Mouse (Mus musculus) thymus, adult 2 months (tissue): ENCODE measurements around the gene Stum. TPM values are rescaled to one million over a fixed set of nuclear protein-coding genes. Genes with fewer than 3 reads are reported as not detected.

Experiments used
- DNase-seq: peaks from one replicate; pipeline ENCODE4 v3.0.0; 2021
- H3K27ac ChIP-seq: fragments of 200-500 bp; 2 replicates; pipeline ENCODE4 v1.5.1; 2012; ENCODE audit warnings: low read length, control low read depth; ENCODE audit not compliant: control insufficient read depth, insufficient read depth
- H3K27me3 ChIP-seq: fragments of 200-500 bp; 2 replicates; pipeline ENCODE4 v1.6.1; 2012; ENCODE audit warnings: mild to moderate bottlenecking, low read length, moderate library complexity, mixed read lengths; ENCODE audit not compliant: control insufficient read depth, insufficient read depth
- H3K36me3 ChIP-seq: fragments of 200-500 bp; 2 replicates; pipeline ENCODE4 v1.6.1; 2012; ENCODE audit warnings: mild to moderate bottlenecking, low read length, moderate library complexity; ENCODE audit not compliant: control insufficient read depth, insufficient read depth
- H3K4me1 ChIP-seq: fragments of 200-500 bp; replicated peaks from 2 replicates; pipeline ENCODE4 v1.6.1; 2012; ENCODE audit warnings: low read length; ENCODE audit not compliant: control insufficient read depth, insufficient read depth
- H3K4me3 ChIP-seq: fragments of 200-500 bp; 2 replicates; pipeline ENCODE4 v1.5.1; 2012; ENCODE audit warnings: mild to moderate bottlenecking, low read length, control low read depth, moderate library complexity; ENCODE audit not compliant: control insufficient read depth, insufficient read depth
- CTCF ChIP-seq: fragments of 200-500 bp; IDR thresholded peaks from 2 replicates; pipeline ENCODE4 v1.5.1; 2012; ENCODE audit warnings: mild to moderate bottlenecking, control low read depth, low read length, moderate library complexity, borderline replicate concordance; ENCODE audit not compliant: control insufficient read depth, poor library complexity, insufficient read depth; ENCODE audit errors: extremely low read depth
- POLR2A ChIP-seq: fragments of 200-500 bp; IDR thresholded peaks from 2 replicates; pipeline ENCODE4 v1.6.1; 2012; ENCODE audit warnings: mild to moderate bottlenecking, low read length, control low read depth, moderate library complexity; ENCODE audit not compliant: control insufficient read depth, poor library complexity, insufficient read depth; ENCODE audit errors: extremely low read depth
- WGBS: fragments of 180-500 bp; shearing (Covaris S2); methylation state at CpG from one replicate; pipeline ENCODE4 v1.1.7; 2018; 5-methylcytosine and 5-hydroxymethylcytosine counted together
- polyA plus RNA-seq: library from polyadenylated mRNA; depleted of rRNA; stranded (reverse); fragments of >200 nt; gene quantifications from 2 replicates; pipeline ENCODE4 v1.2.3, GENCODE M21; 2012

Gene Stum
- polyA plus RNA-seq, 1 experiment: 1.3 TPM

DNA sequence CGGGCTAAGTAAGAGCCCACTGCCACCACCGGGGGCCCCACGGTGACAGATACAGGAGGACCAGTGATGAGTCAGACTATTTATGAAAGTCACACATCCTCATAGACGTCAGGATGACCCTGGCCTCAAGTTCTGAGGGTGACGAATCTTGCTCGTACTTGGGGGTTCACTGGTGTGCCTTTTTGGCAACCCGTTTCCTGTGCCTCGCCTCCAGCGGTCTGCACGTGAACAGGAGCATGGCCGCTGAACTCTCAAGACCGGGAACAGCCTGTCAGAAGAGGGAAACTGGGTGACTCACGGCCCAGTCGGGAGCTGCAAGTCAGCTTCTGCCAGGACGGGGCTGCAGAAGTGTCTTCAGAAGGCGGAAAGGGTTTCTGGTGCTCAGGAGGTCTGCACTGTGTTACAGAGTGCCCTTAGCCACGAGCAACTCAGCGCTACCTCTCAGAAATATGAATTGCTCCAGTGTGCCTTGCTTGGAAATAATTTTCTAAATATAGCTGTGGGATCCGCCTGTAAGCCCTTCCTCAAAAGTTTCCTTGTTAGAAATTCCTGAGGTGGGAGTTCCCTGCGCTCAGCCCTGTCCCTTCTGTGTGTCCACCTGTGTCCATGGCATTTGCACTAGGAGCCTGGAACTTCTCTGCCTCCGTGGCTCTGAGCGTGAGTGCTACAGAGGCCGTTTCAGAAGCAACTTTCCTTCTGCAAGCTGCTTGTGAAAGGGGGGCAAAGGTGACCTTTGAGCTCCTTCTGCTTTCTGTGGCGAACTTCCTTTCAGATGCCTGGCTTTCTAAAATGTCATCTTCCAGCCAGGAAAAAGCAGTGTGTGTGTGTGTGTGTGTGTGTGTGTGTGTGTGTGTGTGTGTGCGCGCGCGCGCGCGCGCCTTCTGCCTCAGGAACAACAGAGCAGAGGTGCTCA lies 79.4 kb downstream of the Stum start:
- Histone ChIP-seq H3K27ac (peak overlapping the region; percentile 50), H3K36me3 (no peaks in the 10 kb centered on the region), H3K4me3 (peak overlapping the region; percentile 3; the same call in 1 of the 2 replicates), H3K4me1 (peaks cover 68% of the 10 kb centered on the region), H3K27me3 (no peaks in the 10 kb centered on the region)
- 18% methylated on average over 32 of the region's 32 CpGs for WGBS
- DNase-seq: peak; percentile 53
- no peak for TF ChIP-seq POLR2A
- peak; percentile 46; the same call in 1 of the 2 replicates for TF ChIP-seq CTCF

DNA sequence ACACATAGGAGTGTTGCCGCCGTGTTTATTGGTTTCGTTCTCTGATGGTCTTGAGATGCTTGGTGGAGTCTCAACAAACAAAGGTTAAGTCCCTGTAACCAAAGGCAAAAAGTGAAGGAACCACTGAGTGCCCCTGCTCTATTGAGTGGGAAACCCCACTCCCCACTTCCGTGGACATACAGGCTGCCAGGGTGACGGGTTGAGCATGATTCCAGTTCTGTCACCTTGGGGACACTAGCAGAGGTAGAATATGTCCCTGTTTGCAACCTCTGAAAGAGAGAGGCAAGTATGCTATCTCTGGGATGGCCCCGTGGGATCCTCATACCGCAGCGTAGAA lies 80.0 kb downstream of the Stum start:
- no peak for TF ChIP-seq POLR2A
- no peak for TF ChIP-seq CTCF
- peak overlapping the region; percentile 3; the same call in 1 of the 2 replicates for H3K4me3 ChIP-seq

DNA sequence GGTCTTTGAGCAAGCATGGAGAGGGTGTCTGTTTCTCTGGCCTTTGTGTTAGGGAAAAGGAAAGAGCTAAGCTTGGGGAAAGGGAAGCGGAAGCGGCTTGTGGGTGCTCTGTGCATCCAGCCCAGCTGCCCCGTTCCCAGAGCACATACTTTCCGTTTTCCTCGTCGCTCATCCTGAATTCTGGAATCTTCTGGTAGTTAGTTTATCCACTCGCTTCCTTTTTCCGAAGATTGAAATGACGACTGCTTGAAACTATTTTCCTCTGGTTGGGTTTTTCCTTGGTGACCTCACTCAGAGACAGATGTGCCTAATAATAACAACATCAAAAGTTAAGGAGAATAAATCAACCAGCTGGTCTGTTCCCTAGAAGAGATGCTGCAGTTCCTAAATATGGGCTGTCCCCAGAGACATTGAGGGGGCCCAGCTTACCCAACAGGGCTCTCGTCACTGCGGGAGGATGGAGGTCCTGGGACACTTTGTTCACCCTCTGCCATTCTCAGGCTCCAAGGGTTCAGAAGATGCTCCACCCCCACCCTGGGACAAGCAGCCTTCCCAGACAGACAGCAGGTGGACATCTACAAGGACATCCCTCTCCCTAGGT lies 80.7 kb downstream of the Stum start:
- 90% methylated on average over 11 of the region's 11 CpGs for WGBS
- Histone ChIP-seq H3K27ac (peak overlapping the region; percentile 50; the same call in 1 of the 2 replicates), H3K4me3 (no peak overlapping the region), H3K36me3 (no peaks in the 10 kb centered on the region), H3K27me3 (no peaks in the 10 kb centered on the region), H3K4me1 (peaks cover 65% of the 10 kb centered on the region)
- TF ChIP-seq CTCF (no peak), POLR2A (no peak)
- no peak for DNase-seq

More for the DNA sequence above, 80.0 kb downstream of the Stum start:
- Histone ChIP-seq H3K27me3 (no peaks in the 10 kb centered on the region), H3K4me1 (peaks cover 65% of the 10 kb centered on the region), H3K27ac (peak overlapping the region; percentile 50), H3K36me3 (no peaks in the 10 kb centered on the region)
- WGBS: 39% methylated on average over 8 of the region's 8 CpGs
- DNase-seq: peak; percentile 50

DNA sequence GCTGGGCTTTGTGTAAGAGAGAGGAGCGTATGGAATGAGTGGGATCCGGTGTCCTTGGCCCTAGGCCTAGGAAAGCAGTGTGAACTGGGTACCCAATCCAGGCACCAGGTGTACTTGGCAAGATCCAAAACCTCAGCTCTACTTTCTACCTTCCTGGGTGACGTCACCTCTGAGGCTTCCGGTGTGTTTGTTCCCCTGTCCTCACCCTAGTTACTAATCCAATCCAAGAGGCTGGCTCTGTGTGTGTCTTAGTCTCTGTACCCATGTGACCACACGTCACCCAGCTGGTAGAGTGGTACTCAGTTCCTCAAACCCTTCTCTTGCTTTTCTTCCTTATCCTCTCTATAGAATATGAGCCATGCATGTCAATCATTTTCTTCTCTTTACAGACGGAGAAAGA lies 81.6 kb downstream of the Stum start:
- H3K4me1 ChIP-seq: peaks cover 65% of the 10 kb centered on the region
- peak; percentile 51 for DNase-seq
- H3K27ac ChIP-seq: peak overlapping the region; percentile 29; the same call in 1 of the 2 replicates
- 56% methylated on average over 6 of the region's 6 CpGs for WGBS
- no peaks in the 10 kb centered on the region for H3K36me3 ChIP-seq
- H3K4me3 ChIP-seq: no peak overlapping the region
- TF ChIP-seq CTCF (no peak), POLR2A (no peak)
- H3K27me3 ChIP-seq: no peaks in the 10 kb centered on the region

DNA sequence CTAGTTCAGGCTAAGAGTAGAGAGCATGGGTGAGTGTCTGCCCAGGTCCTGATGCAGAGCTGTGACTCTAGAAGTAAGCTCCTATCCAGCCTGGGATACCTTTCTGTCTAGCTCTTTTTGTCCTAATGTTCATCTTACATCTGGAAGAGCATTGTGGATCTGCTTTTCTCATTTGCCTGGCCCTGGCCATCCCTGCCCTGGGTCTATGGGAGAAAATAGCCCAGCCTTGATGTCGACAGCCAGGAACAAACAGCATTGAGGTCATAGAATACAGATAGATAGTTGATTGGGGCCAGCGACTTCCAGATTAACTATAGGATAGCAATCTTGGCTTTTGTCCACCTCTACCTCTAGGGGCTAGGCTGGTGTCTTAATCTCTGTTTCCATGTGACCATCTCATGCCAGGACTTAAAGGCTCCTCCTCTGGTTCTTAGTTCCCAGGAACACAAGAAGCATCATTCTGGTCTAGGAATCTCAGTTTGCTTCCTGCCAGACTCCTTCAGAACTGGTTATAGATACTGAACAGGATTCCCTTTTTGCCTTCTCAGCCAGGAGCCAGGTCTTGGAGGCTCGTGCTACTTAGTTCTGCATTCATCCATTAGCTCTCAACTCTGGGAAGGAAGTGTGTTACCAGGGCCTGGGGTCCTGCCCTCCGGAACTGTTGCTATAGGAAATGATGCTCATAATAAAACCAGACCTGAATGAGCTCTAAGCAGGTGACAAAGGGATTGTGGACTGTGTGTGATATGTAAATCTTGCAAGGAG lies 82.4 kb downstream of the Stum start:
- no peak for TF ChIP-seq POLR2A
- TF ChIP-seq CTCF: no peak
- peaks cover 3% of the 10 kb centered on the region for H3K36me3 ChIP-seq
- no peak overlapping the region for H3K4me3 ChIP-seq
- 79% methylated on average over 4 of the region's 4 CpGs for WGBS
- no peaks in the 10 kb centered on the region for H3K27me3 ChIP-seq
- H3K27ac ChIP-seq: peak overlapping the region; percentile 29; the same call in 1 of the 2 replicates
- peaks cover 61% of the 10 kb centered on the region for H3K4me1 ChIP-seq
- DNase-seq: no peak

DNA sequence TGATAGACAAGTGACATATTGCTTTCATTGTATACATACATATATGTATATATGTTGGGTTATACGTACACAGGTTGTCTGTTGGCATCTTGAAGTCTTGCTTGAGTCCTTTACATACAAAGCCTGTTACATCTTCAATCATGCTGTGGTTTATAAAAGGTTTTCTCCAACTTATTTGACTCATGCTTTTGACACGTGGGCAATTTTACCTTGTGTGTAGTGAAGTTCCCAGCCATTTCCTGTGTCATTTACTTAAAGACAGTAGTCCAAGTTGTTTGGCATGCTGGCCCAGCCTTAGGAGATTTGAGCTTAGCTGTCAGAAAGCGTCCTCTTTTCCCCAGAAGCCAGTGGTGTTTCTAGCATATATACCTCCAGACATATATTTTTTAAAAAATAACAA lies 84.9 kb downstream of the Stum start:
- no peak for DNase-seq
- Histone ChIP-seq H3K4me1 (peaks cover 47% of the 10 kb centered on the region), H3K4me3 (no peak overlapping the region), H3K36me3 (peaks cover 16% of the 10 kb centered on the region), H3K27me3 (no peaks in the 10 kb centered on the region), H3K27ac (no peak overlapping the region)
- no peak for TF ChIP-seq CTCF
- 33% methylated on average over 3 of the region's 3 CpGs for WGBS
